Mouse (Mus musculus) midbrain, embryonic 11.5 days (tissue): ENCODE measurements around the gene Gm45062. TPM values are rescaled to one million over a fixed set of nuclear protein-coding genes. Genes with fewer than 3 reads are reported as not detected.
A peak's percentile ranks its signal among the peaks of the same experiment; 100 is the strongest.

ENCODE experiments used
- ATAC-seq: fragments of 200-750 bp; cut with Nextera tagmentation; 2 replicates; pipeline ENCODE4 v1.8.0; 2017; ENCODE audit warnings: moderate TSS enrichment, moderate library complexity; ENCODE audit not compliant: low FRiP score
- DNase-seq: peaks from one replicate; pipeline ENCODE4 v3.0.0; 2015; ENCODE audit warnings: low spot score; ENCODE audit errors: missing footprints
- H3K27ac ChIP-seq: fragments of 300-500 bp; sonication (generic); 2 replicates; pipeline ENCODE4 v1.5.1; 2014; ENCODE audit warnings: low read depth, low read length
- H3K27me3 ChIP-seq: fragments of 300-500 bp; sonication (generic); 2 replicates; pipeline ENCODE4 v1.6.1; 2014; ENCODE audit warnings: mild to moderate bottlenecking, low read length, moderate library complexity, mixed read lengths; ENCODE audit not compliant: control insufficient read depth, insufficient read depth
- H3K36me3 ChIP-seq: fragments of 300-500 bp; sonication (generic); 2 replicates; pipeline ENCODE4 v1.6.1; 2014; ENCODE audit warnings: mild to moderate bottlenecking, low read length, moderate library complexity, mixed read lengths; ENCODE audit not compliant: control insufficient read depth, insufficient read depth
- H3K4me1 ChIP-seq: fragments of 300-500 bp; sonication (generic); 2 replicates; pipeline ENCODE4 v1.6.1; 2014; ENCODE audit warnings: low read length; ENCODE audit not compliant: control insufficient read depth, insufficient read depth
- H3K4me2 ChIP-seq: fragments of 300-500 bp; sonication (generic); 2 replicates; pipeline ENCODE4 v1.6.1; 2014; ENCODE audit warnings: mild to moderate bottlenecking, moderate library complexity
- H3K4me3 ChIP-seq: fragments of 300-500 bp; sonication (generic); 2 replicates; pipeline ENCODE4 v1.5.1; 2014; ENCODE audit warnings: low read depth, low read length
- H3K9ac ChIP-seq: fragments of 300-500 bp; sonication (generic); 2 replicates; pipeline ENCODE4 v1.6.1; 2014; ENCODE audit warnings: low read length
- H3K9me3 ChIP-seq: fragments of 300-500 bp; sonication (generic); 2 replicates; pipeline ENCODE4 v1.6.1; 2016; ENCODE audit warnings: low read length; ENCODE audit not compliant: control insufficient read depth
- WGBS: fragments of 180-500 bp; shearing (Covaris S2); extraction: QIAGEN DNeasy Blood & Tissue Kit; methylation state at CpG from one replicate; pipeline ENCODE4 v1.1.7; 2014; 5-methylcytosine and 5-hydroxymethylcytosine counted together
- polyA plus RNA-seq: library from polyadenylated mRNA; unstranded; fragments of >200 nt; fragmentation: Nextera tagmentation; extraction: Ambion mirVana; gene quantifications from 2 replicates; pipeline ENCODE4 v1.2.1, GENCODE M21; 2014

The Gm45062 gene
- polyA plus RNA-seq, 1 experiment from 2014 or later: 15.6 TPM

DNA sequence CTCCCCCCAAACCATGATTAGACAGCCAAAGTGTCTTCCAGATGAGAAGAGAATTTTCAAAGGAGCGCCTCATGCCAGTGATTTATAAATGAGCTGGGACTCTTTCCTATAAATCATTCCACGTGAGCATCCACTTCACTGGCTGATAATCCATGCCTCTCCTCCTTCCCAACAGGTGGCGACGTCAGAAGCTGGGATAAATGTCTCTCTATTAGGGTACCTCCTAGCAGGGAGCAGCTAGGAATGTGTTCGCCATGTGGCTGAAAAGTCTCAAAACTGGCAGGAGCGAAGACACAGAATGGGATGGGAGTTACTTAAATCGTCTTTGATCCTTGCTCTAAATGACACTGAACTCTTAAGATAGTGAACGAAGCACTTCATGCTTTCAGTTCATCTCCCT is 372.1 kb downstream of the Gm45062 start:
- peak; percentile 65 for DNase-seq
- Histone ChIP-seq H3K4me2 (no peak overlapping the region), H3K36me3 (no peaks in the 10 kb centered on the region), H3K4me1 (no peaks in the 10 kb centered on the region), H3K4me3 (no peak overlapping the region), H3K27me3 (no peaks in the 10 kb centered on the region), H3K9me3 (no peaks in the 10 kb centered on the region), H3K27ac (no peak overlapping the region), H3K9ac (no peak overlapping the region)
- ATAC-seq: no peak
- 83% methylated on average over 8 of the region's 8 CpGs for WGBS

DNA sequence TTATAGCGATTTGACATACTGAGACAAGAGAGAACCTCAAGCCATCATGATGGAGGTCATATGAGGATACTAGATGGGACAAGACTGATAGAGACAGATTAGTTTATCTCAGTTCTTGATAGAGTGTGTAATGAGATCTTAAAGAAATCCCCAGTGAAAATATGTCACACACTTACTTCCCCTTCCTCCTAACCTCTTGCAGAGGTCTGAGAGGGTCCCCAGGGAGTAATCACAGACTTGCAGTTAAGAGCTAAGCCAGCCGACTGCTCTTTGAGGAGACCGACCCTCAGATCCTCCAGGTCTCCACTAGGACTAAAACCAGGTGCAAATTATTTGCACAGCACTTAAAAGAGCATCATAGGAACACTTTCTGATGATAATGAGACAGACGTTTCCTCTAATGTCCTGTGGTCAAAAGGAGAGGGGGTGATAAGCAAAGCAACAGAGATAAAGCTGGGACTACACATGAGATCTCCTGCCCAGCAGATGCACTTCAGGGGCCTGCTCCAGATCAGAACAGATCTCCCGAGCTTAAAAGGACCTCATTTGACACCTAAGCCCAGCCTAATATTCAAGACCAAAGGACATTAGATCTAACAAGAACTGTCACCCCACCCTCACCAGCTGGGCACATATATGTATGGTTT is 372.9 kb downstream of the Gm45062 start:
- Histone ChIP-seq H3K9me3 (no peaks in the 10 kb centered on the region), H3K27ac (no peak overlapping the region), H3K36me3 (no peaks in the 10 kb centered on the region), H3K9ac (no peak overlapping the region), H3K4me3 (no peak overlapping the region), H3K4me1 (no peaks in the 10 kb centered on the region), H3K27me3 (no peaks in the 10 kb centered on the region), H3K4me2 (no peak overlapping the region)
- 89% methylated on average over 5 of the region's 5 CpGs for WGBS
- ATAC-seq: no peak
- no peak for DNase-seq

DNA sequence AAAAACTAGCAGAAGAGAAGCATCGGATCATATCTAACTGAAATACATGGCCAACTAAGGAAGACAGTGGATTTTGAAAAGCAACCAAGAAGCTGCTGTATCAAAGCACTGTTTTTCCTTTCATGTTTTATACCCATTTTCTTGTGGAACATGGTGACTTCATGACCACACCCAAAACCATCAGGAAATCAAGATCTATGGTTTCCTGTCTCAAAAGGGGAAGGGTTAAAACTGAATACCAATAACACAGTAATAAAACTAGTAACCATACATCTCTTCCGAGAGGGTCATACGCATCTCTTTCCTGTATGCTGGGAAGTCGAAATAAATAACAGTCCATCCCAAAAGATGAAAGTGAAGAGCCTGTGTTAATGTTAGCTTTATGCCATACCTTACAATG is 373.5 kb downstream of the Gm45062 start:
- 94% methylated on average over 4 of the region's 4 CpGs for WGBS
- ATAC-seq (no peak), DNase-seq (no peak)
- H3K4me1 ChIP-seq: no peaks in the 10 kb centered on the region
- no peaks in the 10 kb centered on the region for H3K27me3 ChIP-seq
- no peak overlapping the region for H3K27ac ChIP-seq
- H3K4me3 ChIP-seq: no peak overlapping the region
- H3K36me3 ChIP-seq: no peaks in the 10 kb centered on the region
- H3K9me3 ChIP-seq: no peaks in the 10 kb centered on the region
- H3K9ac ChIP-seq: no peak overlapping the region
- no peak overlapping the region for H3K4me2 ChIP-seq

DNA sequence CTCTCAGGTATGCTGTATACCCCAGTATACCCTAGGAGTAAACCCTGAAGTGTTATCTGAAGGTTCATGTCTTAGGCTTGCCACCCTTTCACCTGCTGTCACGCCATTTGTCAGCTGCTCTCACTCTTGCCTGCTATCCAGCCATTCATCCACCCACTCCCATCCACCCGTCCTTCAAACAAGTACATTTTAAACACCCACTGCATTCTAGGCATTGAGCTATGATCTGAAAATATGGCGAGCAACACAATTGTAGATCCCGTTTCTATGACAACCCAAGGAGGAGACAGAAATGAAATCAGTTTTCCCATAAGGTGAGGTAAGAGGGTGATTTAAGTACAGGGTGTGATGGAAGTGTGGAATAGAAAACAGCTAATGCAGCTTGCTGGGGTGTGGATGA is 378.9 kb downstream of the Gm45062 start:
- H3K4me1 ChIP-seq: no peaks in the 10 kb centered on the region
- H3K4me3 ChIP-seq: no peak overlapping the region
- H3K9me3 ChIP-seq: no peaks in the 10 kb centered on the region
- no peaks in the 10 kb centered on the region for H3K27me3 ChIP-seq
- H3K4me2 ChIP-seq: no peak overlapping the region
- no peak for ATAC-seq
- H3K36me3 ChIP-seq: no peaks in the 10 kb centered on the region
- WGBS: 93% methylated on average over 4 of the region's 4 CpGs
- DNase-seq: no peak
- H3K27ac ChIP-seq: no peak overlapping the region
- no peak overlapping the region for H3K9ac ChIP-seq

GRCm38 (mm10) chr6:8638899-8639298 is 379.6 kb downstream of the Gm45062 start:
- no peak overlapping the region for H3K4me3 ChIP-seq
- no peak overlapping the region for H3K9ac ChIP-seq
- no peaks in the 10 kb centered on the region for H3K36me3 ChIP-seq
- ATAC-seq (no peak), DNase-seq (no peak)
- no peak overlapping the region for H3K4me2 ChIP-seq
- H3K27ac ChIP-seq: no peak overlapping the region
- no peaks in the 10 kb centered on the region for H3K27me3 ChIP-seq
- WGBS: 87% methylated on average over 4 of the region's 4 CpGs
- H3K9me3 ChIP-seq: no peaks in the 10 kb centered on the region
- H3K4me1 ChIP-seq: no peaks in the 10 kb centered on the region

DNA sequence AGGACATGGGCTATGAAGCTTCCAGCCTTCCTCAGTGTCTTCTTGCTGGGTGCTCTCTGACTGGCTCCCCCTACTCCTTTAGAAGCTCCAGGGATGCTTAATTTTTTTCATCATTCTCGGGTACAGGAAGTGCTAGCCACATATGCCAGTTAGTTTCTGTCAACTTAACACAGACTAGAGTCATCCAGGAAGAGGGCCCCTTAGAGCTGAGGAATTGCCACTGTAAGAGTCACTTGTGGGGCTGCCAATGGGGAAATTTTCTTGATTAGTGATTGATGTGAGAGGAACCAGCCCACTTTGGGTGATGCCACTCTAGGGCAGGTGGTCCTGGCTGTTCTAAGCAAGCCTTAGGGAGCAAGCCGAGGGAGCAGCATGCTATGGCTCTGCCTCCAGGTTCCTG is 380.3 kb downstream of the Gm45062 start:
- H3K4me1 ChIP-seq: no peaks in the 10 kb centered on the region
- ATAC-seq (no peak), DNase-seq (no peak)
- H3K36me3 ChIP-seq: no peaks in the 10 kb centered on the region
- H3K4me3 ChIP-seq: no peak overlapping the region
- H3K27me3 ChIP-seq: no peaks in the 10 kb centered on the region
- H3K4me2 ChIP-seq: no peak overlapping the region
- no peaks in the 10 kb centered on the region for H3K9me3 ChIP-seq
- no peak overlapping the region for H3K27ac ChIP-seq
- H3K9ac ChIP-seq: no peak overlapping the region
- WGBS: 81% methylated on average over 2 of the region's 2 CpGs

GRCm38 (mm10) chr6:8640863-8641262 is 381.6 kb downstream of the Gm45062 start:
- Histone ChIP-seq H3K36me3 (no peaks in the 10 kb centered on the region), H3K4me2 (no peak overlapping the region)
- DNase-seq: no peak

GRCm38 (mm10) chr6:8644703-8645102 is 385.5 kb downstream of the Gm45062 start:
- DNase-seq (no peak), ATAC-seq (no peak)
- Histone ChIP-seq H3K9me3 (no peaks in the 10 kb centered on the region), H3K9ac (no peak overlapping the region), H3K27ac (no peak overlapping the region), H3K4me1 (no peaks in the 10 kb centered on the region), H3K4me2 (no peak overlapping the region), H3K27me3 (no peaks in the 10 kb centered on the region), H3K36me3 (no peaks in the 10 kb centered on the region), H3K4me3 (no peak overlapping the region)
- WGBS: 81% methylated on average over 10 of the region's 10 CpGs

More at GRCm38 (mm10) chr6:8640863-8641262, 381.6 kb downstream of the Gm45062 start:
- H3K4me1 ChIP-seq: no peaks in the 10 kb centered on the region
- H3K4me3 ChIP-seq: no peak overlapping the region
- WGBS: 88% methylated on average over 5 of the region's 5 CpGs
- no peaks in the 10 kb centered on the region for H3K9me3 ChIP-seq
- H3K9ac ChIP-seq: no peak overlapping the region
- H3K27ac ChIP-seq: no peak overlapping the region
- ATAC-seq: no peak
- H3K27me3 ChIP-seq: no peaks in the 10 kb centered on the region

GRCm38 (mm10) chr6:8645708-8646107 is 386.5 kb downstream of the Gm45062 start:
- H3K4me3 ChIP-seq: no peak overlapping the region
- H3K36me3 ChIP-seq: no peaks in the 10 kb centered on the region
- no peak overlapping the region for H3K9ac ChIP-seq
- no peak for DNase-seq
- WGBS: 64% methylated on average over 2 of the region's 2 CpGs
- no peaks in the 10 kb centered on the region for H3K9me3 ChIP-seq
- no peaks in the 10 kb centered on the region for H3K27me3 ChIP-seq
- no peak overlapping the region for H3K4me2 ChIP-seq
- H3K27ac ChIP-seq: no peak overlapping the region
- no peaks in the 10 kb centered on the region for H3K4me1 ChIP-seq
- 0 out of 2 replicates have a peak, but pooled peaks have one; percentile 60 for ATAC-seq
